Mouse (Mus musculus) forebrain, embryonic 16.5 days (tissue): Measurements from ENCODE around the gene Ppp1r36. TPM values are rescaled to one million over a fixed set of nuclear protein-coding genes. Genes with fewer than 3 reads are reported as not detected.

Source experiments
- ATAC-seq: fragments of 200-750 bp; cut with Nextera tagmentation; 2 replicates; pipeline ENCODE4 v1.8.0; 2017; ENCODE audit warnings: mild to moderate bottlenecking, moderate library complexity
- H3K27ac ChIP-seq: fragments of 300-500 bp; sonication (generic); 2 replicates; pipeline ENCODE4 v1.5.1; 2014; ENCODE audit warnings: low read length, control low read depth
- H3K27me3 ChIP-seq: fragments of 300-500 bp; sonication (generic); replicated peaks from 2 replicates; pipeline ENCODE4 v1.6.1; 2014; ENCODE audit warnings: low read length; ENCODE audit not compliant: control insufficient read depth, insufficient read depth
- H3K36me3 ChIP-seq: fragments of 300-500 bp; sonication (generic); 2 replicates; pipeline ENCODE4 v1.6.1; 2014; ENCODE audit not compliant: control insufficient read depth, insufficient read depth
- H3K4me1 ChIP-seq: fragments of 300-500 bp; sonication (generic); replicated peaks from 2 replicates; pipeline ENCODE4 v1.6.1; 2014; ENCODE audit warnings: low read length; ENCODE audit not compliant: control insufficient read depth, insufficient read depth
- H3K4me2 ChIP-seq: fragments of 300-500 bp; sonication (generic); 2 replicates; pipeline ENCODE4 v1.6.1; 2014; ENCODE audit warnings: mild to moderate bottlenecking, low read length, control low read depth
- H3K4me3 ChIP-seq: fragments of 300-500 bp; sonication (generic); replicated peaks from 2 replicates; pipeline ENCODE4 v1.5.1; 2014; ENCODE audit warnings: mild to moderate bottlenecking, low read length, control low read depth
- H3K9ac ChIP-seq: fragments of 300-500 bp; sonication (generic); replicated peaks from 2 replicates; pipeline ENCODE4 v1.6.1; 2014; ENCODE audit warnings: low read depth, low read length, control low read depth
- H3K9me3 ChIP-seq: fragments of 300-500 bp; sonication (generic); 2 replicates; pipeline ENCODE4 v1.6.1; 2016; ENCODE audit warnings: low read length; ENCODE audit not compliant: control insufficient read depth
- WGBS: fragments of 180-500 bp; shearing (Covaris S2); extraction: QIAGEN DNeasy Blood & Tissue Kit; methylation state at CpG from one replicate; pipeline ENCODE4 v1.1.7; 2014; 5-methylcytosine and 5-hydroxymethylcytosine counted together
- polyA plus RNA-seq: library from polyadenylated mRNA; unstranded; fragments of >200 nt; fragmentation: Nextera tagmentation; extraction: Ambion mirVana; gene quantifications from 2 replicates; pipeline ENCODE4 v1.2.1, GENCODE M21; 2015

Ppp1r36 gene
- polyA plus RNA-seq, 1 experiment from 2014 or later, result 0.73 TPM

- H3K4me2 ChIP-seq, result no peak overlapping the region
- no peak overlapping the region for H3K27ac ChIP-seq
- no peak overlapping the region for H3K9ac ChIP-seq
- ATAC-seq, result no peak
- 95% methylated on average over 1 of the region's 1 CpGs for WGBS
- H3K4me1 ChIP-seq, result no peaks in the 10 kb centered on the region
- H3K36me3 ChIP-seq, result no peaks in the 10 kb centered on the region
- no peaks in the 10 kb centered on the region for H3K9me3 ChIP-seq
- H3K27me3 ChIP-seq, result no peaks in the 10 kb centered on the region
- no peak overlapping the region for H3K4me3 ChIP-seq
Measured at GRCm38 (mm10) chr12:76476146-76476545, 58.8 kb downstream of the Ppp1r36 start.

GRCm38 (mm10) chr12:76478309-76479023 is 61.1 kb downstream of the Ppp1r36 start:
- H3K4me3 ChIP-seq, result no peak overlapping the region
- H3K36me3 ChIP-seq, result no peaks in the 10 kb centered on the region
- H3K27me3 ChIP-seq, result no peaks in the 10 kb centered on the region
- no peak overlapping the region for H3K27ac ChIP-seq
- no peaks in the 10 kb centered on the region for H3K9me3 ChIP-seq
- H3K9ac ChIP-seq, result no peak overlapping the region
- no peaks in the 10 kb centered on the region for H3K4me1 ChIP-seq
- no peak for ATAC-seq
- H3K4me2 ChIP-seq, result no peak overlapping the region
- 43% methylated on average over 13 of the region's 14 CpGs for WGBS

GRCm38 (mm10) chr12:76479174-76479573 is 61.8 kb downstream of the Ppp1r36 start:
- no peaks in the 10 kb centered on the region for H3K36me3 ChIP-seq
- ATAC-seq, result no peak
- no peaks in the 10 kb centered on the region for H3K9me3 ChIP-seq
- 81% methylated on average over 5 of the region's 5 CpGs for WGBS
- no peak overlapping the region for H3K4me2 ChIP-seq
- no peak overlapping the region for H3K4me3 ChIP-seq
- H3K27ac ChIP-seq, result no peak overlapping the region
- no peak overlapping the region for H3K9ac ChIP-seq
- no peaks in the 10 kb centered on the region for H3K27me3 ChIP-seq
- no peaks in the 10 kb centered on the region for H3K4me1 ChIP-seq

GRCm38 (mm10) chr12:76479836-76480495 is 62.6 kb downstream of the Ppp1r36 start:
- ATAC-seq, result no peak
- WGBS, result 81% methylated on average over 4 of the region's 4 CpGs
- no peak overlapping the region for H3K4me3 ChIP-seq
- H3K27me3 ChIP-seq, result no peaks in the 10 kb centered on the region
- H3K9ac ChIP-seq, result no peak overlapping the region
- no peaks in the 10 kb centered on the region for H3K9me3 ChIP-seq
- no peak overlapping the region for H3K27ac ChIP-seq
- no peaks in the 10 kb centered on the region for H3K36me3 ChIP-seq
- H3K4me1 ChIP-seq, result no peaks in the 10 kb centered on the region
- H3K4me2 ChIP-seq, result no peak overlapping the region

- H3K9me3 ChIP-seq, result no peaks in the 10 kb centered on the region
- H3K9ac ChIP-seq, result no peak overlapping the region
- ATAC-seq, result no peak
- no peaks in the 10 kb centered on the region for H3K4me1 ChIP-seq
- no peaks in the 10 kb centered on the region for H3K36me3 ChIP-seq
- WGBS, result 89% methylated on average over 2 of the region's 2 CpGs
- H3K4me2 ChIP-seq, result no peak overlapping the region
- H3K27ac ChIP-seq, result no peak overlapping the region
- H3K4me3 ChIP-seq, result no peak overlapping the region
- no peaks in the 10 kb centered on the region for H3K27me3 ChIP-seq
Measured at GRCm38 (mm10) chr12:76482446-76482845, 65.1 kb downstream of the Ppp1r36 start.

- Histone ChIP-seq H3K27ac (no peak overlapping the region), H3K4me1 (no peaks in the 10 kb centered on the region), H3K9me3 (no peaks in the 10 kb centered on the region), H3K4me2 (no peak overlapping the region), H3K27me3 (no peaks in the 10 kb centered on the region), H3K36me3 (no peaks in the 10 kb centered on the region), H3K9ac (no peak overlapping the region), H3K4me3 (no peak overlapping the region)
- ATAC-seq, result no peak
- 91% methylated on average over 2 of the region's 2 CpGs for WGBS
Measured at GRCm38 (mm10) chr12:76482948-76483347, 65.6 kb downstream of the Ppp1r36 start.

GRCm38 (mm10) chr12:76484881-76485280 is 67.5 kb downstream of the Ppp1r36 start:
- no peak overlapping the region for H3K9ac ChIP-seq
- H3K27me3 ChIP-seq, result no peaks in the 10 kb centered on the region
- H3K27ac ChIP-seq, result no peak overlapping the region
- H3K9me3 ChIP-seq, result no peaks in the 10 kb centered on the region
- H3K4me1 ChIP-seq, result no peaks in the 10 kb centered on the region
- no peak for ATAC-seq
- no peak overlapping the region for H3K4me3 ChIP-seq
- no peaks in the 10 kb centered on the region for H3K36me3 ChIP-seq
- WGBS, result 72% methylated on average over 4 of the region's 4 CpGs
- no peak overlapping the region for H3K4me2 ChIP-seq

GRCm38 (mm10) chr12:76485381-76485780 is 68.0 kb downstream of the Ppp1r36 start:
- H3K4me1 ChIP-seq, result no peaks in the 10 kb centered on the region
- no peak overlapping the region for H3K27ac ChIP-seq
- H3K4me2 ChIP-seq, result no peak overlapping the region
- 45% methylated on average over 11 of the region's 11 CpGs for WGBS
- no peak overlapping the region for H3K9ac ChIP-seq
- H3K36me3 ChIP-seq, result no peaks in the 10 kb centered on the region
- no peak overlapping the region for H3K4me3 ChIP-seq
- H3K9me3 ChIP-seq, result no peaks in the 10 kb centered on the region
- ATAC-seq, result no peak
- no peaks in the 10 kb centered on the region for H3K27me3 ChIP-seq

- H3K9me3 ChIP-seq, result no peaks in the 10 kb centered on the region
- H3K27ac ChIP-seq, result no peak overlapping the region
- no peak for ATAC-seq
- H3K4me2 ChIP-seq, result no peak overlapping the region
- no peak overlapping the region for H3K9ac ChIP-seq
- H3K27me3 ChIP-seq, result no peaks in the 10 kb centered on the region
- H3K4me1 ChIP-seq, result no peaks in the 10 kb centered on the region
- no peak overlapping the region for H3K4me3 ChIP-seq
- WGBS, result 86% methylated on average over 9 of the region's 9 CpGs
- no peaks in the 10 kb centered on the region for H3K36me3 ChIP-seq
Measured at GRCm38 (mm10) chr12:76486943-76487342, 69.6 kb downstream of the Ppp1r36 start.
